Mouse (Mus musculus) adrenal gland, adult (tissue): ENCODE results near the gene Tcp10c.
"Not testable (repeated sequence)": the region's sequence is repeated elsewhere in the genome, so short reads cannot be mapped to it uniquely, and the experiment has no call there.

ENCODE experiments used
- DNase-seq, 2 experiments: peaks; one replicate each; pipeline ENCODE4 v3.0.0; 2022 to 2023; ENCODE audit warnings: low spot score in 1 of 2; ENCODE audit not compliant: inconsistent age in 2 of 2

Gene Tcp10c

GRCm38 (mm10) chr17:13354521-13354920, at the start of gene Tcp10c:
Gene Tcp10c (plus strand): TSS chr17:13354572.
- DNase-seq = peak in 1 of 2 experiments; percentile 18

GRCm38 (mm10) chr17:13307852-13308251, 46.5 kb upstream of the Tcp10c start:
- DNase-seq = not testable (repeated sequence)

- not testable (repeated sequence) for DNase-seq
Measured at GRCm38 (mm10) chr17:13308344-13308743, 46.0 kb upstream of the Tcp10c start.

- DNase-seq = not testable (repeated sequence)
Measured at GRCm38 (mm10) chr17:13308746-13309145, 45.6 kb upstream of the Tcp10c start.

- peak in 1 of 2 experiments; percentile 35 for DNase-seq
Measured at GRCm38 (mm10) chr17:13309182-13309631, 45.2 kb upstream of the Tcp10c start.

- not testable (repeated sequence) for DNase-seq
Measured at GRCm38 (mm10) chr17:13329967-13330366, 24.4 kb upstream of the Tcp10c start.

- not testable (repeated sequence) for DNase-seq
Measured at GRCm38 (mm10) chr17:13331179-13331578, 23.2 kb upstream of the Tcp10c start.

GRCm38 (mm10) chr17:13332496-13332895, 21.9 kb upstream of the Tcp10c start:
- not testable (repeated sequence) for DNase-seq

GRCm38 (mm10) chr17:13336979-13337749, 17.2 kb upstream of the Tcp10c start:
- DNase-seq = peak; percentile 59 to 86

GRCm38 (mm10) chr17:13337931-13338330, 16.4 kb upstream of the Tcp10c start:
- DNase-seq = not testable (repeated sequence)

GRCm38 (mm10) chr17:13340071-13340470, 14.3 kb upstream of the Tcp10c start:
- DNase-seq = peak in 1 of 2 experiments; percentile 66

GRCm38 (mm10) chr17:13345923-13346322, 8.4 kb upstream of the Tcp10c start:
- DNase-seq = not testable (repeated sequence)

GRCm38 (mm10) chr17:13349563-13349962, 4.8 kb upstream of the Tcp10c start:
- DNase-seq = not testable (repeated sequence)

- DNase-seq = not testable (repeated sequence)
Measured at GRCm38 (mm10) chr17:13353249-13353648, 1.1 kb upstream of the Tcp10c start.

- not testable (repeated sequence) for DNase-seq
Measured at GRCm38 (mm10) chr17:13362489-13362888, 8.1 kb downstream of the Tcp10c start.

GRCm38 (mm10) chr17:13363773-13364172, 9.4 kb downstream of the Tcp10c start:
- DNase-seq = not testable (repeated sequence)

GRCm38 (mm10) chr17:13364196-13364595, 9.8 kb downstream of the Tcp10c start:
- DNase-seq = not testable (repeated sequence)

GRCm38 (mm10) chr17:13367181-13367580, 12.8 kb downstream of the Tcp10c start:
- not testable (repeated sequence) for DNase-seq

- DNase-seq = not testable (repeated sequence)
Measured at GRCm38 (mm10) chr17:13368658-13369057, 14.3 kb downstream of the Tcp10c start.

GRCm38 (mm10) chr17:13370746-13371145, 16.4 kb downstream of the Tcp10c start:
- not testable (repeated sequence) for DNase-seq

GRCm38 (mm10) chr17:13378341-13378740, 24.0 kb downstream of the Tcp10c start:
- not testable (repeated sequence) for DNase-seq

- not testable (repeated sequence) for DNase-seq
Measured at GRCm38 (mm10) chr17:13379951-13380615, 25.7 kb downstream of the Tcp10c start.
